Mouse (Mus musculus): ENCODE measurements around the gene Dnmt3a. TPM values are rescaled to one million over a fixed set of nuclear protein-coding genes. Genes with fewer than 3 reads are reported as not detected.

Dnmt3a gene
- total and polyA plus RNA-seq, 3 experiments, result 15.5 to 61.5 (median 23.4) TPM

DNA sequence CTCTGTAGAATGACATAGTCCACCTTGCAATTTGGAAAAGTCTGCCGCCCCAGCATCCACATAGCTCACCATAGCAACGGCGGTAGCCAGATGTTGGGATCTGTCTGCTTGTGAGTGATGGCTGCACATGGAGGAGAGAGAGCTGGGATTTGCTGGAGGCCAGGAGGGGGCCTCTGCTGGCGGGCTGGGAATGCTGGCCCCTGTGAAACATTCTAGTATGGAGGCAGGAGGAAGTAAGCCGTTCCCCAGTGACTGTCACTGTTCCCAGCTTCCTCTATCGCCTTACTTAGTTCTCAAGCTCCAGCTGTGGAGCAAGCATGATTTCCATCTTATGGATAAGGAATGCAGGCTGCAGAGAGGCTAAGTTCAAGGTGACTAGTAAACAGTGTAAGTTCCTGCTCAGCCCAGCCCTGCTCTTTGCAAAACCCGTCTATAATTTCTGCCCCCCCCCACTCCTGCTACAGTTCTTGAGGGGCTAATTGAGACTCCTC, 37.6 kb downstream of the Dnmt3a start:
- no peak overlapping the region for H3K9ac ChIP-seq (ENCODE audit: insufficient read depth, low read depth)
- peaks cover 1% of the 10 kb centered on the region for H3K9me3 ChIP-seq (replicated peaks; ENCODE audit: low read length)
- peaks cover 19 to 75% of the 10 kb centered on the region in 2 experiments for H3K4me1 ChIP-seq (ENCODE audit: control insufficient read depth in 1 of 2, insufficient read depth in 2 of 2)
- no peaks in the 10 kb centered on the region for H3K27me3 ChIP-seq (replicated peaks)
- in situ Hi-C loops (cut with MboI; ENCODE audit: low pct_ligation_motif_present, low pct_unique_long_range_greater_than_20kb, low sequenced_read_pairs) (loop anchor here (25.0 kb wide), 1 partner anchor 181 kb away; no protein-coding TSS in a partner anchor), dilution Hi-C loops (cut with MboI; ENCODE audit: extremely low pct_ligation_motif_present, extremely low pct_unique_long_range_greater_than_20kb, low sequenced_read_pairs) (no loop called here)
- H3K79me2 ChIP-seq (replicated peaks; ENCODE audit: control insufficient read depth, extremely low read depth, insufficient read depth, poor library complexity, severe bottlenecking), result no peaks in the 10 kb centered on the region; the same call in 1 of the 2 replicates
- peaks cover 31 to 72% of the 10 kb centered on the region in 2 experiments for H3K36me3 ChIP-seq (replicated peaks in 1 of 2; ENCODE audit: control insufficient read depth in 1 of 2, insufficient read depth in 1 of 2, low read length in 1 of 2)
- no peak for TF ChIP-seq MAFK (IDR thresholded peaks at IDR 0.05; ENCODE audit: insufficient replicate concordance, low read length)
- no peak overlapping the region for H3K4me3 ChIP-seq (replicated peaks in 1 of 3; ENCODE audit: low read depth in 2 of 3, low read length in 2 of 3, poor library complexity in 1 of 3)
- H3K27ac ChIP-seq (ENCODE audit: insufficient read depth, low read depth), result no peak overlapping the region
- H3K4me2 ChIP-seq (ENCODE audit: insufficient read depth, low read depth, poor library complexity, severe bottlenecking), result no peak overlapping the region
- DNase-seq (ENCODE audit: extremely low read depth), result no peak

DNA sequence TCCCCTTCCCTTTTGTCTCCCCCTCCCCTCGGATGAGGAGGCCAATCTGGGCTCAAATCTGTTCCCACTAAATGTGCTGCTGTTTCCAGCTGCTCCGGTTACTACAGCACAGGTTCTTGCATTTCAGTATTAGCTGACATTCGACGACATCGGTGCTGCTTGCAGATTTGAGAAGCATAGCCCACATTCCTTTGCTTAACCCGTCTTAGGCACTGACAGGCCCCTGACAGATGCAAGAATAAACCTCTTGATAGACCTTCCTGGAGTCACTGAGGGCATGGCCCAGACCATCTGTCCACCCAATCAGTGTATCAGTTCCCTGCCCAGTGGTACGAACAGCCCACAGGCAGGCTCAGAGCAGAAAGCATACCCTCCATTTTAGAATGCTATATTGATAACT, 38.1 kb downstream of the Dnmt3a start:
- Histone ChIP-seq H3K27me3 (replicated peaks) (no peaks in the 10 kb centered on the region), H3K4me2 (ENCODE audit: insufficient read depth, low read depth, poor library complexity, severe bottlenecking) (no peak overlapping the region), H3K9ac (ENCODE audit: insufficient read depth, low read depth) (no peak overlapping the region), H3K36me3 (replicated peaks in 1 of 2; ENCODE audit: control insufficient read depth in 1 of 2, insufficient read depth in 1 of 2, low read length in 1 of 2) (peaks cover 30 to 69% of the 10 kb centered on the region in 2 experiments), H3K79me2 (replicated peaks; ENCODE audit: control insufficient read depth, extremely low read depth, insufficient read depth, poor library complexity, severe bottlenecking) (no peaks in the 10 kb centered on the region; the same call in 1 of the 2 replicates), H3K27ac (ENCODE audit: insufficient read depth, low read depth) (no peak overlapping the region), H3K4me3 (replicated peaks in 1 of 3; ENCODE audit: low read depth in 2 of 3, low read length in 2 of 3, poor library complexity in 1 of 3) (no peak overlapping the region), H3K9me3 (replicated peaks; ENCODE audit: low read length) (peaks cover 2% of the 10 kb centered on the region), H3K4me1 (ENCODE audit: control insufficient read depth in 1 of 2, insufficient read depth in 2 of 2) (peaks cover 19 to 70% of the 10 kb centered on the region in 2 experiments)
- dilution Hi-C loops (cut with MboI; ENCODE audit: extremely low pct_ligation_motif_present, extremely low pct_unique_long_range_greater_than_20kb, low sequenced_read_pairs), result no loop called here
- in situ Hi-C loops (cut with MboI; ENCODE audit: low pct_ligation_motif_present, low pct_unique_long_range_greater_than_20kb, low sequenced_read_pairs), result loop anchor here (25.0 kb wide), 1 partner anchor 182 kb away; no protein-coding TSS in a partner anchor
- DNase-seq (ENCODE audit: extremely low read depth), result no peak
- TF ChIP-seq USF1 (IDR thresholded peaks at IDR 0.05; ENCODE audit: low read depth, low read length), result no peak
- no peak for TF ChIP-seq RCOR1 (conservative IDR thresholded peaks at IDR 0.05; ENCODE audit: low read depth, low read length)

DNA sequence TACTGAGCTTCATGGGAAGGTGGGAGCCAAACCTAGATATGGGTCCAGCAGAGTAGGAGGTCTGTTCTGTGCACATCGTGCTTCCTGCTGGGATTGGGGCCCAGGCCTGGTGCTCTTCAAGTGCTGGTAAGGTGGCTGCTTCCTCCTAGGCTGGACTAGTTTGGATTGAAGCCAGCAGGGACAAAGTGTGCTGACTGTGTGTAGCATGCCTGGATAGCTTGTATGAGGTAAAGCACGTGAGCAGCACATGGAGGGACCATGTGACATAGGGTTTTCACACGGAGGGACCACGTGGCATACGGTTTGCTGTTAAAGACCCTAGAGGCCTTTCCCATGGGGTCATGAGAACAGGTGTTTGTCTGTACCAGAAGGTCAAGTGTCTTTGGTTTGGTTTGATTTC, 38.5 kb downstream of the Dnmt3a start:
- no peak overlapping the region for H3K27ac ChIP-seq (ENCODE audit: insufficient read depth, low read depth)
- in situ Hi-C loops (cut with MboI; ENCODE audit: low pct_ligation_motif_present, low pct_unique_long_range_greater_than_20kb, low sequenced_read_pairs), result loop anchor here (25.0 kb wide), 1 partner anchor 182 kb away; no protein-coding TSS in a partner anchor
- H3K4me3 ChIP-seq (replicated peaks in 1 of 3; ENCODE audit: low read depth in 2 of 3, low read length in 2 of 3, poor library complexity in 1 of 3), result no peak overlapping the region
- peaks cover 19 to 66% of the 10 kb centered on the region in 2 experiments for H3K4me1 ChIP-seq (ENCODE audit: control insufficient read depth in 1 of 2, insufficient read depth in 2 of 2)
- no peaks in the 10 kb centered on the region; the same call in 1 of the 2 replicates for H3K79me2 ChIP-seq (replicated peaks; ENCODE audit: control insufficient read depth, extremely low read depth, insufficient read depth, poor library complexity, severe bottlenecking)
- TF ChIP-seq MAX (IDR thresholded peaks at IDR 0.05; ENCODE audit: low read length) (peak; percentile 52; the same call in 1 of the 2 replicates), BHLHE40 (IDR thresholded peaks at IDR 0.05; ENCODE audit: low read depth, low read length) (0 out of 2 replicates have a peak, but pooled peaks have one; percentile 17), USF2 (conservative IDR thresholded peaks at IDR 0.05; ENCODE audit: low read depth, low read length) (no peak)
- H3K9ac ChIP-seq (ENCODE audit: insufficient read depth, low read depth), result no peak overlapping the region
- H3K9me3 ChIP-seq (replicated peaks; ENCODE audit: low read length), result peaks cover 2% of the 10 kb centered on the region
- H3K27me3 ChIP-seq (replicated peaks), result no peaks in the 10 kb centered on the region
- no peak overlapping the region for H3K4me2 ChIP-seq (ENCODE audit: insufficient read depth, low read depth, poor library complexity, severe bottlenecking)
- dilution Hi-C loops (cut with MboI; ENCODE audit: extremely low pct_ligation_motif_present, extremely low pct_unique_long_range_greater_than_20kb, low sequenced_read_pairs), result no loop called here
- H3K36me3 ChIP-seq (replicated peaks in 1 of 2; ENCODE audit: control insufficient read depth in 1 of 2, insufficient read depth in 1 of 2, low read length in 1 of 2), result peaks cover 27 to 69% of the 10 kb centered on the region in 2 experiments
- no peak for DNase-seq (ENCODE audit: extremely low read depth)

All from CH12.LX (cell line).